Mouse (Mus musculus) olfactory bulb, adult 2 months (tissue): ENCODE measurements around the gene L3mbtl1.

ENCODE experiments used
- CTCF ChIP-seq: fragments of 200-500 bp; IDR thresholded peaks from 2 replicates; pipeline ENCODE4 v1.5.1; 2012; ENCODE audit warnings: low read depth, mild to moderate bottlenecking, low read length, moderate library complexity; ENCODE audit not compliant: insufficient read depth
- POLR2A ChIP-seq: fragments of 200-500 bp; IDR thresholded peaks from 2 replicates; pipeline ENCODE4 v1.6.1; 2012; ENCODE audit warnings: mild to moderate bottlenecking, low read depth, low read length, moderate library complexity; ENCODE audit not compliant: insufficient read depth

- TF ChIP-seq CTCF, result no peak
- no peak for TF ChIP-seq POLR2A
Measured at GRCm38 (mm10) chr2:162899880-162900589, 43.2 kb upstream of the L3mbtl1 start.
